Mouse (Mus musculus) Patski (cell line): ENCODE data around the gene Mapk9. TPM values are rescaled to one million over a fixed set of nuclear protein-coding genes. Genes with fewer than 3 reads are reported as not detected.

ENCODE experiments used
- ATAC-seq: fragments of 100-300 bp; one replicate; pipeline ENCODE4 v1.8.0; 2021
- CTCF ChIA-PET: fragments of 350-600 bp; sonication (Branson Sonifier 250); formaldehyde crosslinking; loops from one replicate; lab custom pipeline; 2022; ENCODE audit warnings: inconsistent platforms; lab: Charles Lee
- POLR2A ChIA-PET: fragments of 350-600 bp; sonication (Branson Sonifier 250); formaldehyde crosslinking; loops from one replicate; lab custom pipeline; 2022; ENCODE audit warnings: antibody characterized with exemption, inconsistent platforms; lab: Charles Lee
- DNase-seq: peaks from one replicate; pipeline ENCODE4 v3.0.0-alpha.2; 2011; ENCODE audit warnings: low read depth, low spot score
- H3K27me3 ChIP-seq: fragments of 371-371 bp; one replicate; pipeline ENCODE4 v1.5.1; 2021
- CTCF ChIP-seq: fragments of 100-300 bp; IDR thresholded peaks from one replicate; pipeline ENCODE4 v1.5.1; 2021
- in situ Hi-C: fragments of 300-500 bp; cut with MboI; formaldehyde crosslinking; loops from 3 replicates; pipeline ENCODE4 v1.11.1; 2018; ENCODE audit warnings: low pct_unique_long_range_greater_than_20kb, mixed read lengths
- polyA plus RNA-seq: library from polyadenylated mRNA; unstranded; gene quantifications from one replicate; pipeline ENCODE4 v1.2.3, GENCODE M21; 2021

Gene Mapk9
- polyA plus RNA-seq, 1 experiment from 2014 or later, result 48.5 TPM

DNA sequence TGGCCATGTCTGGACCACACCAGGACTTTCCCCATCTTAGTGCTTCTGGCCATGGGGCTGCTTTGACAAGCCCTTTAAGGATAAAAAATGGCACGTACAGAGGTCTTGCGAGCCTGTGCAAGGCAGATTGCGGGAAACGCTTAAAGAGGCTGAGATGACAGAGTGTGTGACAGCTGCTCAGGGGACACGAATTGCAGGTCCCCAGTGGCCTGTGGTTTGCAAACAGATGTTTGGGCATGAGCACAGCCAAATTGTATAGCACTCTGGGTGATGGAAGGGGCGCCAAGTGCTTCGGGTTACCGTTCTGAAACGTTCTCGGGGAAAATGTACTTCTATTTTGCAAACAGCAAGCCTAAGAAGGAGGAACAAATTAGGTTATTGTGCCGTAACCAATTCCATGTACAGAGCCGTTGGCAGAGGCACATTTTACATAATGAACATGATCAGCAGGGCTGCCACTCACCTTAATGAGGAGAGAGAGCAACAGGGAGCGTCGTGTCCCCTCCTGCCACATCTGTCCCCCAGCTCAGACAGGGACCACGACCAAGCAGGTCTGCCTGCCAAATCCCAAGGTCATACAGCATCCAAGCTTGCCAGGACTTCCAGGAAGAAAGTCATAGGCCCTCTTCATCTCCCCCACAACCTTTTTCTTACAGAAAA, 72.1 kb downstream of the Mapk9 start:
- in situ Hi-C loops, result no loop called here
- DNase-seq, result no peak
- CTCF ChIA-PET, result interaction anchor here (1.3 to 1.7 kb wide), 2 partner anchors 14 to 38 kb away, joined by 5 read pairs; no protein-coding TSS in a partner anchor
- POLR2A ChIA-PET, result no interaction called here
- no peak for TF ChIP-seq CTCF
- ATAC-seq, result no peak
- H3K27me3 ChIP-seq, result peaks cover 2% of the 10 kb centered on the region

DNA sequence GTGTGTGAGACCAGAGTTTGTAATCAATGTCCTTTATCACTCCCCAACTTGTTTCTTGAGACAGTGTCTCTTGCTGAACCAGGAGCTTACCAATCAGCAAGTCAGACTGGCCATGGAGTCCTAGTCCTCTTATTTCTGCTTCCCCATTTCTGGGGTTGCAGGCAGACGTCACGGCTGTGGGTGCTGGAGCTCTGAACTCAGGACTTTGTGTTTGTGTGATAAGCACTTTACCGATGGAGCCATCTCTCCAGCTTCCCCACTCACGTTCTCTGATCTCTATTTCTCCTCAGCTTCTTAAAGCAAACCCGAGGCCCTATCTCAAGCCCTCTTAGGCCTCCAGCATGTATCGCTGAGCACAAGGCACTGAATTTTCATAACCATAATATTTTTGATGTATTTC, 72.8 kb downstream of the Mapk9 start:
- no peak for TF ChIP-seq CTCF
- POLR2A ChIA-PET, result no interaction called here
- in situ Hi-C loops, result no loop called here
- peaks cover 2% of the 10 kb centered on the region for H3K27me3 ChIP-seq
- CTCF ChIA-PET, result interaction anchor here (1.3 to 1.7 kb wide), 2 partner anchors 15 to 37 kb away, joined by 5 read pairs; no protein-coding TSS in a partner anchor
- no peak for ATAC-seq
- no peak for DNase-seq

- in situ Hi-C loops, result no loop called here
- ChIA-PET POLR2A (no interaction called here), CTCF (interaction anchor here (1.0 to 1.1 kb wide), 2 partner anchors 19 to 38 kb away, joined by 3 to 5 read pairs; no protein-coding TSS in a partner anchor)
- no peak for ATAC-seq
- no peak for DNase-seq
- peaks cover 2% of the 10 kb centered on the region for H3K27me3 ChIP-seq
- TF ChIP-seq CTCF, result no peak
Observed at GRCm38 (mm10) chr11:49923539-49923938, 77.0 kb downstream of the Mapk9 start.

DNA sequence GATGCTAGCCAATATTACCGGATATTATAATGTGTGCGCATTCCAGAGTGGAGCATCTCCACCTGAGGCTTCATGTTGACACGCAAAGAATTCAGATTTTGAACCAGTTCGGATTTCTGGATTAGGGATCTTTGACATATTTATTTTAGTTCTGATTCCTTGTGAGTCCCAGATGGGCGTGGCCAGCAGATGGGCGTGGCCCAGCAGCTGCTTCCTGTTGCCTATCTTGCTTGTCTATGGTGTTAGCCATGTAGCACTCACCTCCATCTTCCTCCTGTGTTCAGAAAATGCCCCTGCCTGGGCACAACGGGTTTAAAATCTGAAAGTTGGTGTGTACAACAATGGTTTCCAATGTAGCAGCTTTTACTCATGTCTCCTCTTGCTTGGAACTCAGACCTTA, 79.6 kb downstream of the Mapk9 start:
- ChIA-PET CTCF (interaction anchor here (0.9 kb wide), 1 partner anchor 22 kb away, joined by 3 read pairs; no protein-coding TSS in a partner anchor), POLR2A (no interaction called here)
- no peak for DNase-seq
- ATAC-seq, result no peak
- in situ Hi-C loops, result no loop called here
- no peak for TF ChIP-seq CTCF
- peaks cover 2% of the 10 kb centered on the region for H3K27me3 ChIP-seq

DNA sequence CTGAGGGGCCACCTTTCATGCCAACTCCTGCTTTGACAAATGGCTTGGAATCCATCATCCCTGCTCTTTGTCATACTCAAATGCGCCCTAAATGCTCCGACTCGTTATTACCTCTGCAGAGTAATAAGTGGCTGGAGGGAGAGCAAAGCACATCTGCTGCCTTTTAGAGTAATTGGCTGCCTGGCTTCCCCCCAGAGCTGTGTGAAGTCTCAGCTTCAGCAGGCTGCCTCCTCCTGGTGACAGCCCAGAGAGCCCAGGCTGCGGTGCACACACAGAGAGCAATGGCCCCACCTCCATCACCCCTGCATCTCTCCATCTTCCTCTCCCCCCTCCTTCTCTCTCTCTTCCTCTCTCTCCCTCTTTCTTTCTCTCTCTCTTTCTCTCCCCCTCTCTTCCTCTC, 80.6 kb downstream of the Mapk9 start:
- TF ChIP-seq CTCF, result no peak
- POLR2A ChIA-PET, result no interaction called here
- CTCF ChIA-PET, result interaction anchor here (0.8 to 1.9 kb wide), 4 partner anchors 23 to 34 kb away, joined by 3 to 5 read pairs (median 4); no protein-coding TSS in a partner anchor
- no peaks in the 10 kb centered on the region for H3K27me3 ChIP-seq
- DNase-seq, result no peak
- no peak for ATAC-seq
- in situ Hi-C loops, result no loop called here

- ATAC-seq (no peak), DNase-seq (no peak)
- CTCF ChIA-PET, result interaction anchor here (0.7 to 1.9 kb wide), 5 partner anchors 23 to 34 kb away, joined by 3 to 5 read pairs (median 3); no protein-coding TSS in a partner anchor
- no peak for TF ChIP-seq CTCF
- in situ Hi-C loops, result no loop called here
- no peaks in the 10 kb centered on the region for H3K27me3 ChIP-seq
- POLR2A ChIA-PET, result no interaction called here
Observed at GRCm38 (mm10) chr11:49927670-49928069, 81.1 kb downstream of the Mapk9 start.

DNA sequence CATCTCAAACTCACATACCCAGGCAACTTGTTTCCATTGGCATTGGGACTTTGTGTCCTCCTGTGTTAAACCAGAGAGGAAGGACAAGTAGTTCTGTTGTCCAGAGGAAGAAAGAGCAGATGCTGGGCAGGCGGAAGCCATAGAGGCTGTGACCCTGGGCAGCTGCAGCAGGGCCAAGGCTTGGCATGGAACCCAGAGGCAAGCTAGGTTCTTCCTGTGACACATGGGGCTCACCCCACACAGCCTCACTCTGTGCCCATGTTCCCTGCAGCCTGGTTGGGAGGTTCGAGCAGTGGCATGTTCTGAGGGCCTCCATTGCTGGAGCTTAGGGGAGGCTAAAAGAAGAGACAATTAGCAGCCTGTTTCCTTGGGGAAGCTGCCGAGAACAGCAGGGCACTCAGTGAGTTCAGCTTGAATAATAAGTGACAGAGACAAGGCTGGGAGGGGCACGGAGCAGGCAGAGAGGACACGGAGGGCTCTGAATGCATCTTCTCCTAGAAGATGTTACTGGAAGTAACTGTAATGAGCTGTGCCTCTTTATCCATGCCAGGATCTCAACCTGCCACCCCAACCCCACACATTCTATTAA, 84.6 kb downstream of the Mapk9 start:
- no peak for DNase-seq
- CTCF ChIA-PET, result interaction anchor here (1.2 to 1.8 kb wide), 3 partner anchors 25 to 199 kb away, joined by 3 to 10 read pairs (median 4); no protein-coding TSS in a partner anchor
- no peak for TF ChIP-seq CTCF
- no peak for ATAC-seq
- in situ Hi-C loops, result no loop called here
- POLR2A ChIA-PET, result interaction anchor here (0.6 kb wide), 1 partner anchor 16 kb away, joined by 5 read pairs; no protein-coding TSS in a partner anchor
- no peaks in the 10 kb centered on the region for H3K27me3 ChIP-seq

DNA sequence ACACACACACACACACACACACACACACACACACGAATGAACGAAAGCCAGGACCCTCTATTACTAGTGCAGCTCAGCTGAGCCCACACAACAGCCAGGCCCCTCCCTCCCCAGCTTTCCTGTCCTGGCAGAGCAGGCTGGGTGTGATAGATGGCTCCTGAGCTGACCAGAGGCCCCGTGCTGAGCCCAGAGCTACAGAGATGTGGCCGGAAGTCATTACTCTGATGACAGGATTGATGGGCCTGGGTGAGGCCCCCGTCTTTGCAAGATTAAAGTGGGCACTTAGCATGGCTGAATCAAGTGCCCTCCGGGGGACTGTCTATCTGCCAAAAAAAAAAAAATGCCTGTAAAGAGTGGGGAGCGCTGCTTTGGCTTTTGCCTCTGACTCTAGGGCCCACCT, 85.3 kb downstream of the Mapk9 start:
- DNase-seq (peak; percentile 63), ATAC-seq (peak; percentile 74)
- CTCF ChIA-PET, result interaction anchor here (1.2 kb wide), 2 partner anchors 28 to 199 kb away, joined by 3 to 4 read pairs; no protein-coding TSS in a partner anchor
- TF ChIP-seq CTCF, result no peak
- in situ Hi-C loops, result no loop called here
- no peaks in the 10 kb centered on the region for H3K27me3 ChIP-seq
- POLR2A ChIA-PET, result interaction anchor here (0.6 kb wide), 1 partner anchor 15 kb away, joined by 5 read pairs; no protein-coding TSS in a partner anchor

DNA sequence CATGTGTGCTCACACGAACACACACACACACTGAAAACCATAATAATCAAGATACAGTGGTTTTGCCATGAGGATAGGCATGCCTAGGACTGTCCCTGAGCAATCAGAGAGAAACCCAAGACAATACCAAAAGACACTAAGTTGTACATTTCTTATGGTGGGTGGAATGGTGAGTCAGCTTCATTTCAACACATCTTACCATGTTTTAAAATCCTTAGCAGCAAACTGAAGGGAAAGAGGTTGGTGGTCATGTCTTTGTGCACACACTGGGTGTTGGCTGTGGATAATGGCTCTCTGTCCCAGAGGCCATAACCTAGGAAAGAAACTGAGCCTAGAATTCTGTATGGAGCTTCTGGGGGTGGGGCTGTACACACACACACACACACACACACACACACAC, 87.3 kb downstream of the Mapk9 start:
- DNase-seq (no peak), ATAC-seq (peak; percentile 4)
- ChIA-PET CTCF (interaction anchor here (0.7 to 2.7 kb wide), 3 partner anchors 21 to 422 kb away, joined by 3 to 24 read pairs (median 4); no protein-coding TSS in a partner anchor), POLR2A (interaction anchor here (1.4 kb wide), 1 partner anchor 9 kb away, joined by 3 read pairs; no protein-coding TSS in a partner anchor)
- H3K27me3 ChIP-seq, result no peaks in the 10 kb centered on the region
- in situ Hi-C loops, result no loop called here
- no peak for TF ChIP-seq CTCF

DNA sequence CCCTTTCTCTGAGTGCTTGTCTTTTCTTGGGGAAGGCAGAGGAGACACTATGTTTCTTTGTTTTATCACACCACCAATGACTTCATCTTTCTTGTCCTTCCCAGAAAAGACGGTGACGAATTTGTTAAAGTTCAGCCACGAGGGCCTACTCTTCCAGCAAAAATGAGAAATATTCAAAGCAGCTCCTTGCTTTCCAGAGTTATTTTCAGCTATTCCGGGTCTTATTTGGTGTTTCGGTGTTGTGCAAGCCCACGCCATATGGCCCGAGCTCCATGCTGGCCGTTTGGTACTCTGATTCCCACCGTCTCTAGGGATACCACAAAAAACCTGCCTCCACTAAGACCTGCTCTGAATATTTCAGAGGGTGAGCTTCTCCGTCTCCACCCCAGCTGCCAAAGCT, 87.8 kb downstream of the Mapk9 start:
- ATAC-seq (peak; percentile 60), DNase-seq (peak; percentile 56)
- no peak for TF ChIP-seq CTCF
- CTCF ChIA-PET, result interaction anchor here (1.1 to 2.8 kb wide), 3 partner anchors 11 to 27 kb away, joined by 4 to 24 read pairs (median 12); no protein-coding TSS in a partner anchor
- POLR2A ChIA-PET, result interaction anchor here (1.4 kb wide), 1 partner anchor 9 kb away, joined by 3 read pairs; no protein-coding TSS in a partner anchor
- in situ Hi-C loops, result no loop called here
- H3K27me3 ChIP-seq, result no peaks in the 10 kb centered on the region

Other genes with a start within 250 kb of the Mapk9 start
- 10.6 TPM for gene Flt4, start 237.5 kb upstream of the Mapk9 start, polyA plus RNA-seq
- not detected for gene Scgb3a1, start 183.1 kb upstream of the Mapk9 start, polyA plus RNA-seq
- 84.4 TPM for gene Cnot6, start 134.0 kb upstream of the Mapk9 start, polyA plus RNA-seq
- 0.03 TPM for gene Gfpt2, start 52.6 kb upstream of the Mapk9 start, polyA plus RNA-seq
- gene Rasgef1c, start 55.1 kb downstream of the Mapk9 start, polyA plus RNA-seq, result 0.77 TPM
- 104 TPM for gene Rnf130, start 178.6 kb downstream of the Mapk9 start, polyA plus RNA-seq